Mouse (Mus musculus) adrenal gland, postnatal 25 days (tissue): Measurements from ENCODE around the gene Clcn3. TPM values are rescaled to one million over a fixed set of nuclear protein-coding genes. Genes with fewer than 3 reads are reported as not detected.
"Not testable (repeated sequence)": the region's sequence is repeated elsewhere in the genome, so short reads cannot be mapped to it uniquely, and the experiment has no call there.

Source experiments
- DNase-seq: peaks from one replicate; pipeline ENCODE4 v3.0.0; 2021; ENCODE audit warnings: mixed read lengths
- long read RNA-seq: library from polyadenylated mRNA; stranded (forward); transcript quantifications from one replicate; pipeline ENCODE4 v2.0.0, GENCODE M21; 2021
- total RNA-seq: library from RNA; stranded (reverse); gene quantifications from 2 replicates; pipeline ENCODE4 v1.2.3, GENCODE M21; 2021

Clcn3 gene
- total RNA-seq, result 51.2 and 53.3 TPM in 2 replicates
- long read RNA-seq, full-length matches to known transcripts, result 26 of 44 reads
- long read RNA-seq, partial matches to known transcripts, result 13 of 44 reads
- long read RNA-seq, other reads (novel, unspliced or antisense), result 5 of 44 reads

GRCm38 (mm10) chr8:60982701-60983687 is at the start of gene Clcn3:
TSS of gene Clcn3 (minus strand) at chr8:60983300.
- DNase-seq, result peak; percentile 98

DNA sequence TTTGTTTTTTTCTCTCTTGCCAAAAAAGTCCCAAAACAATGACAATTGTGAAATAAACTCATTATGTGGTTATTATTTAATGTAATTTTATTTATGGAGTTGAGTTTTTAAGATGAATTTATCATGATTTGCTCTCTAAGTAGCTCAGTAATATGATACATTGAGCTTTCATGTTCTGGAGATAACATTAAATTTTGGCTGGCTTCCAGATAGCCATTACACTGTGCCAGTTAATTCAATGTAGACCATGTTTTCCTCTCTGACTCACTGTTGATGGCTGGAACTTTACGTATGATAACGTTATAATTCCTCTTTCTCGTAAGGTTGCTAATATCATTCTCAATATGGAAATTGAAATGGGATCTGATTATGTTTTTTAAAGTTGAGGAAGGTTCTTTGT is 13.4 kb upstream of the Clcn3 start:
- DNase-seq, result no peak

DNA sequence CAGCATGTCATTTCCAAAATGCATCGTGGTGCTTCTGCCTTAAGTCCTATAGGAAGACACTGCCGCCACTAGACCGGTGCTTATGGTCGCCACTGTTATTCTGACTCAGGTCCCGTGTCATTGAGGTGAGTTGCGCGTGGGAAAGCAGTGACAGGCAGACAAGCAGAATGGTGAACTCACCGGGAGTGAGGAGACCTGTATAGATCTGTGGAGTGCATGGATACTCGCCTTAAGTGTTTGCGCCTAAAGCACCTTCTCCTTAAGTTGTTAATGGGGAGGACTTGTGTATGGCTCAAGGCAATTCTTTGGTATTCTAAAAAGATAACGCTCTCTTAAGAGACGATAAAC is 10.5 kb upstream of the Clcn3 start:
- DNase-seq, result no peak

- DNase-seq, result peak; percentile 99
These were observed 10.0 kb upstream of the Clcn3 start, which contains the start of gene Nek1 for GRCm38 (mm10) chr8:60992910-60993638. TSS of gene Nek1 (plus strand) at chr8:60993195.

- peak; percentile 84 for DNase-seq
These were observed 9.4 kb upstream of the Clcn3 start for GRCm38 (mm10) chr8:60992561-60992909.

GRCm38 (mm10) chr8:60984260-60985010 is 1.3 kb upstream of the Clcn3 start:
- not testable (repeated sequence) for DNase-seq

GRCm38 (mm10) chr8:60983688-60984079 is 584 bp upstream of the Clcn3 start:
- DNase-seq, result peak; percentile 56

GRCm38 (mm10) chr8:60981388-60981787 is 1.7 kb downstream of the Clcn3 start:
- no peak for DNase-seq

GRCm38 (mm10) chr8:60978496-60978895 is 4.6 kb downstream of the Clcn3 start:
- no peak for DNase-seq

GRCm38 (mm10) chr8:60976818-60977217 is 6.3 kb downstream of the Clcn3 start:
- DNase-seq, result no peak

GRCm38 (mm10) chr8:60974837-60975236 is 8.3 kb downstream of the Clcn3 start:
- no peak for DNase-seq

- DNase-seq, result no peak
These were observed 9.7 kb downstream of the Clcn3 start for GRCm38 (mm10) chr8:60973448-60973847.

DNA sequence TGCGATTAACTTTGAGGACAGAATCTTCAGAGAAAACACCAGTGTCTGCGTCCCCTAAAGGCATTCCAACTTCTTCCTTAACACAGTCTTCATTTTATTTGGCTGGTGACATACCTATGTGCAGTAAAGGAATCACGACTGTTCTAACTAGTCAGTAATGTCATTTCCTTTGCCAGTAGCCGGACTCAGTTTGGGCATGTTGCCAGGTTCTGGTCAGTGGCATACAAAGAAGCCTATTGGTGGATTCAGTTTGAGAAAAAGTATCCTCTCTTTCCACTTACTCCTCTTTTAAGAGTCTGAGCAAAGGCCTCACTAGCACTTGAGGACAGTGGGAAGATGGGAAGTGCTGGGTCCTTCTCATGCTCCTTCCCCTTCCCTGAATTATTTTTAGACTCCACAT is 11.3 kb downstream of the Clcn3 start:
- peak; percentile 37 for DNase-seq

DNA sequence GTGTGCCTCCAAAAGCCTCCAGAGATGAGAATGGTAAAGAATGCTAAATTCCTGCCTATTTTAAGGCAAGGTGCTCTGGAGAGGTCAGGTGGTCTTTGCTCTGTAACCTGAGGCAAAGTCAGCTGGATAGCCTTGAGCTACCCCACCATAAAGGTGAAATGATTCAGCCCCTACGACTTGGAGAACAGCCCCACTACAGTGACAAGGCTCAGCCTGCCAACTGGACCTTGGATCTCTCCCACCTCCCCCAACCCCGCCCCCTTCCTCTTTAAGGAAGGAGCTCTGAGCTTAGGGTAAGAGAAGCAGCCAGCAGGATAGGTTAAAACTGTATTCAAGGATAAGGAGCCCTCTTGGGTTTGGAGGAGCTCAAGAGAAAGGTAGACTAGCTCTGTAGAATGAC is 14.0 kb downstream of the Clcn3 start:
- DNase-seq, result no peak

DNA sequence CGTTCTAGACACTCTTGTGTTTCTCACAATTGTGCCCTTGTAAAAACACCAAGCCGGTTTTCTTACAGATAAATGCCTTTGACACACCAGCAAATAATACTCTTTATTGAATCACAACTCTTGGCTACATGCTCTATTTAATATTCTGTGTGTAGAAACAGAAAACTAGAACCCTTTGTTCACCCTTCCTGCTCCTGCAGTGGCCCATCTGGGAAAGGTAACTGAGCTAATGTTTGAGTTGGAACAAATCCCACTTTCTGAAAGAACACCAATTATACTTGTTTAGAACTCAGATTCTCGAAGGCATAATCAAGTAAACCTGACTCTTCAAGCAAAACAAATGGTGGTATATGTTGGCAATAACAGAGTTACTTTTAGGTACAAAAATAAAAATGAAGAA is 17.4 kb downstream of the Clcn3 start:
- DNase-seq, result no peak

GRCm38 (mm10) chr8:60965306-60965705 is 17.8 kb downstream of the Clcn3 start:
- no peak for DNase-seq

- no peak for DNase-seq
These were observed 18.6 kb downstream of the Clcn3 start for GRCm38 (mm10) chr8:60964518-60964917.

DNA sequence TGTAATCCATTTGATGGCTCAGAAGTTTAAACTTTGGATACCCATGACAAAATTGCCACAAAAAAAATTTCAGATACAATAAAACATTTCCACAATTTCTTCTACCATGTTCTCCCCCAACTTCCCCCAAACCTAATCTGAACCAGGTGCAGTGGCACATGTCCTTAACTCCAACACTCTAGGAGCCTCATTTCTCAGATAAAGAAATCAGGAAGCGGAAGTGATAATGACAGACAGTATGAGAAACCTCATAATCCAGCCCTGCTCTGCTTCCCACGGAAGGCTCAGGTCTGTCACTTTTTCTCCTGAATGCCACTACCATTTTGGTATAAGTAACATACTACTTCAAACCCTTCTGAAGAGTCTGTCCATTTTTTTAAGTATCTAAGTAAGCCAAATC is 19.2 kb downstream of the Clcn3 start:
- DNase-seq, result no peak

GRCm38 (mm10) chr8:60962763-60963162 is 20.3 kb downstream of the Clcn3 start:
- no peak for DNase-seq

- DNase-seq, result no peak
These were observed 26.3 kb downstream of the Clcn3 start for GRCm38 (mm10) chr8:60956847-60957246.

DNA sequence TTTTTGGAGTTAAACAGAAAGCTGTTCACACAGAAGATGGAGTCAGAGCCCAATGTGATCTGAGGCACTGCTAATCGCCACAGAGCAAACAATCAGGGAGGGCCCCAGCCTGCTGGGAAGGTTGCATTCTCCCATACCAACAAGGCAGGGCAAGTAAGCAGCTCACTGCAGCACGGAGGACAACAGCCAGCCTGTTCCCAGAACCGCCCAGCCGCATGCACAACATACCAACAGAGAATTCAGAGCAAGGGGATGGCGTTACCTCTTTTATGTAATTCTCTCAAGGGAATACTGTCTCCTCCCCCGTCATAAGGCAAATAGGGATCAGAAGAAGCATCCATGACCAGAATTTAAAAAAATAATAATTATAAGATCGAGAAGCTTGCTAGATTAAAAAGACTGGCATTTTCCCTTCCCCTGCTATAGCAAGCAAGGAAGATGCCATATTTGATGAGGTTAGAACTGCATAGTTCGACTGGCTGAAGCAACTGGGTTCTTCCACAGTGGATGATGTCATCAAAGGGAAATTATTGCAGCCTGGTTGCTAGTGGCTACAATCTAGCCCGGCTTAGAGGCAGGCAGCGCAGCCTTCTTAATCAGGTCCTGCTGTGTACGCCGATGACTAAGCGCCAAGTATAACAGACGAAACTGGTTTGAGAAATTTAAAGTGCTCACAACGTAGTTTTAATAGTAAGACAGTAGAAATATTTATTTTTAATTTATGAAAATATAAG is 28.7 kb downstream of the Clcn3 start:
- DNase-seq, result peak; percentile 63

- DNase-seq, result no peak
These were observed 30.3 kb downstream of the Clcn3 start for GRCm38 (mm10) chr8:60952803-60953202.
